Mouse (Mus musculus): Measurements from ENCODE around the gene Grb2.

The Grb2 gene

GRCm38 (mm10) chr11:115708209-115708876 lies at the start of gene Grb2:
Gene Grb2, minus strand, starts transcription at chr11:115708597.
- DNase-seq (ENCODE audit: low read depth, low spot score) = peak; percentile 98

GRCm38 (mm10) chr11:115753485-115753884 lies 45.1 kb upstream of the Grb2 start:
- peak; percentile 72 for DNase-seq (ENCODE audit: low read depth, low spot score)

GRCm38 (mm10) chr11:115752653-115753052 lies 44.3 kb upstream of the Grb2 start:
- peak; percentile 24 for DNase-seq (ENCODE audit: low read depth, low spot score)

- DNase-seq (ENCODE audit: low read depth, low spot score) = peak; percentile 30
Measured at GRCm38 (mm10) chr11:115751725-115752124, 43.3 kb upstream of the Grb2 start.

- DNase-seq (ENCODE audit: low read depth, low spot score) = no peak
Measured at GRCm38 (mm10) chr11:115749834-115750233, 41.4 kb upstream of the Grb2 start.

- DNase-seq (ENCODE audit: low read depth, low spot score) = no peak
Measured at GRCm38 (mm10) chr11:115747351-115747750, 39.0 kb upstream of the Grb2 start.

GRCm38 (mm10) chr11:115746762-115747161 lies 38.4 kb upstream of the Grb2 start:
- no peak for DNase-seq (ENCODE audit: low read depth, low spot score)

- no peak for DNase-seq (ENCODE audit: low read depth, low spot score)
Measured at GRCm38 (mm10) chr11:115746109-115746508, 37.7 kb upstream of the Grb2 start.

GRCm38 (mm10) chr11:115744385-115744784 lies 36.0 kb upstream of the Grb2 start:
- DNase-seq (ENCODE audit: low read depth, low spot score) = no peak

GRCm38 (mm10) chr11:115742926-115743325 lies 34.5 kb upstream of the Grb2 start:
- peak; percentile 36 for DNase-seq (ENCODE audit: low read depth, low spot score)

GRCm38 (mm10) chr11:115741070-115741469 lies 32.7 kb upstream of the Grb2 start:
- no peak for DNase-seq (ENCODE audit: low read depth, low spot score)

GRCm38 (mm10) chr11:115738275-115738885 lies 30.0 kb upstream of the Grb2 start:
- no peak for DNase-seq (ENCODE audit: low read depth, low spot score)

- no peak for DNase-seq (ENCODE audit: low read depth, low spot score)
Measured at GRCm38 (mm10) chr11:115737608-115738208, 29.3 kb upstream of the Grb2 start.

- no peak for DNase-seq (ENCODE audit: low read depth, low spot score)
Measured at GRCm38 (mm10) chr11:115734041-115734686, 25.8 kb upstream of the Grb2 start.

GRCm38 (mm10) chr11:115723231-115723630 lies 14.8 kb upstream of the Grb2 start:
- no peak for DNase-seq (ENCODE audit: low read depth, low spot score)

- DNase-seq (ENCODE audit: low read depth, low spot score) = peak; percentile 75
Measured at GRCm38 (mm10) chr11:115722638-115723037, 14.2 kb upstream of the Grb2 start.

GRCm38 (mm10) chr11:115717660-115718390 lies 9.4 kb upstream of the Grb2 start:
- peak; percentile 92 for DNase-seq (ENCODE audit: low read depth, low spot score)

- peak; percentile 82 for DNase-seq (ENCODE audit: low read depth, low spot score)
Measured at GRCm38 (mm10) chr11:115716410-115717338, 8.3 kb upstream of the Grb2 start.

- DNase-seq (ENCODE audit: low read depth, low spot score) = peak; percentile 90
Measured at GRCm38 (mm10) chr11:115714491-115714890, 6.1 kb upstream of the Grb2 start.

GRCm38 (mm10) chr11:115713447-115713846 lies 5.0 kb upstream of the Grb2 start:
- DNase-seq (ENCODE audit: low read depth, low spot score) = no peak
